Comparison of ENCODE assay signal across 26 mouse cellular contexts in the genomic region with DNA sequence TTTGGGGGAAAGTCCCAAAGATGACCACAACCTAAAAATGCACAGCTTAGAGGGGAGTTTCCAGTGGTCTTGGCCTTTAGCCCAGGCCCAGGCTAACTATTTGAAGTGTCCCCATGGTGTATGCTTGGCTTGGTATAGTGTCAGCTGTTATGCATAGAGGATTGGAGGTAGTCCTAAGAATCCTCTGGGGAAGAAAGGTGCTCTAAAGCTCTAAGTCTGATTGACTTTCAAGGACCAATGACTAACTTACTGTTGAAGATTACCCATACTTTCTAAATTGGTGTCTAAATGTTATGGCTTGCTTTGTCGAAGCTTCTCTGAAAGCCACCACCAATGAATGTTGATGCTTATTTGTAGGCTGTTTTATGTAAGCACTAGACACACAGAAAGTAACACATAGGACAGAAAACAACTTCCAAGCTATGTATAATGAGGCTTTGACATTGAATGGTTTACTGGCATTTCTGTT. TPM values are rescaled to one million over a fixed set of nuclear protein-coding genes. Genes with fewer than 3 reads are reported as not detected.
DNase-seq lines count a peak whose midpoint lies in the region; ATAC-seq and TF ChIP-seq lines count a peak whose summit lies in the region.
"Had no signal": no experiment of that assay in that cellular context is flagged by ENCODE, and none has a peak within 500 bp of the region (broad histone marks: within the 10 kb centered on the region; RNA-seq: fewer than 3 reads in every experiment).

No protein-coding gene starts in this region.

- intact Hi-C loops in left cerebral cortex, adult 2 months (cut with DNase I) = no loop called here

- H3K9me3 ChIP-seq in liver, embryonic 11.5 days (ENCODE audit: control insufficient read depth, low read length) = no peaks in the 10 kb centered on the region
- H3K9me3 ChIP-seq in liver, embryonic 14.5 days (ENCODE audit: control insufficient read depth, low read length) = no peaks in the 10 kb centered on the region
- H3K9me3 ChIP-seq in stomach, embryonic 15.5 days = no peaks in the 10 kb centered on the region
- H3K9me3 ChIP-seq: forebrain, embryonic 15.5 days; heart, embryonic 12.5 days; hindbrain, embryonic 13.5 days; limb, embryonic 12.5 days; midbrain, embryonic 13.5 days; neural tube, embryonic 13.5 days had no signal

- peaks cover 23% of the 10 kb centered on the region for H3K4me1 ChIP-seq in liver, embryonic 11.5 days (replicated peaks; ENCODE audit: control insufficient read depth, insufficient read depth, low read length)
- peaks cover 28 to 37% of the 10 kb centered on the region in 2 experiments for H3K4me1 ChIP-seq in liver, embryonic 14.5 days (replicated peaks; ENCODE audit: control insufficient read depth in 2 of 2, insufficient read depth in 2 of 2, low read length in 1 of 2)
- H3K4me1 ChIP-seq in stomach, embryonic 15.5 days = no peaks in the 10 kb centered on the region
- H3K4me1 ChIP-seq: forebrain, embryonic 15.5 days; hindbrain, embryonic 13.5 days; midbrain, embryonic 13.5 days had no signal

- no peak overlapping the region for H3K4me2 ChIP-seq in liver, embryonic 11.5 days
- no peak overlapping the region for H3K4me2 ChIP-seq in liver, embryonic 14.5 days (ENCODE audit: low read depth)
- no peak overlapping the region for H3K4me2 ChIP-seq in stomach, embryonic 15.5 days
- H3K4me2 ChIP-seq: forebrain, embryonic 15.5 days; heart, embryonic 12.5 days; hindbrain, embryonic 13.5 days; limb, embryonic 12.5 days; midbrain, embryonic 13.5 days; neural tube, embryonic 13.5 days had no signal

- H3K9ac ChIP-seq in liver, embryonic 11.5 days (ENCODE audit: low read depth, low read length) = no peak overlapping the region
- H3K9ac ChIP-seq in liver, embryonic 14.5 days (replicated peaks) = no peak overlapping the region
- H3K9ac ChIP-seq in stomach, embryonic 15.5 days = no peak overlapping the region
- H3K9ac ChIP-seq: forebrain, embryonic 15.5 days; heart, embryonic 12.5 days; hindbrain, embryonic 13.5 days; limb, embryonic 12.5 days; midbrain, embryonic 13.5 days; neural tube, embryonic 13.5 days had no signal

- DNase-seq in liver, embryonic 11.5 days (ENCODE audit: low spot score) = no peak
- no peak for DNase-seq in liver
- peak; percentile 30 for DNase-seq in ES-CJ7 (ENCODE audit: low read depth, low spot score)
- no peak for DNase-seq in liver, embryonic 14.5 days (ENCODE audit: low read depth in 3 of 3, low spot score in 3 of 3)
- DNase-seq in T-cell, adult 2 months (ENCODE audit: low spot score) = no peak
- DNase-seq in left cerebral cortex, adult 2 months (ENCODE audit: extremely low spot score in 1 of 2, low spot score in 2 of 2) = no peak
- DNase-seq: adrenal gland, postnatal 36 days; cerebellum, adult 9-10 months; gastrocnemius, postnatal 25 days; heart, adult 18-20 months; heart, postnatal 10 days; kidney, adult 18-20 months; lung, adult 2 months; lung, postnatal 14 days; retina, postnatal 1 day; right cerebral cortex, postnatal 25 days; thymus, postnatal 25 days had no signal

- peak; percentile 30; the same call in 1 of the 2 replicates for ATAC-seq in liver, embryonic 11.5 days (replicated peaks; ENCODE audit: low FRiP score)
- ATAC-seq in liver, embryonic 14.5 days (ENCODE audit: insufficient read depth) = peak; percentile 30; the same call in 1 of the 2 replicates
- no peak for ATAC-seq in stomach, embryonic 15.5 days (ENCODE audit: insufficient read depth, low FRiP score, low read depth)
- no peak for ATAC-seq in erythroblast, adult 5-6 weeks (replicated peaks; ENCODE audit: low FRiP score, poor library complexity, severe bottlenecking)
- ATAC-seq: forebrain, embryonic 15.5 days; midbrain, embryonic 13.5 days had no signal

- TF ChIP-seq CTCF in liver, embryonic 14.5 days (IDR thresholded peaks at IDR 0.05; ENCODE audit: low read depth) = no peak
- TF ChIP-seq CTCF in left cerebral cortex, adult 2 months (IDR thresholded peaks at IDR 0.05) = no peak

- TF ChIP-seq EP300 in liver, embryonic 14.5 days (IDR thresholded peaks at IDR 0.05; ENCODE audit: low read depth) = no peak

- 67% methylated on average over 1 of the region's 1 CpGs for WGBS in liver, embryonic 11.5 days
- 61% methylated on average over 1 of the region's 1 CpGs for WGBS in liver, embryonic 14.5 days (ENCODE audit: insufficient replicate concordance)
- WGBS in stomach, embryonic 15.5 days = 89% methylated on average over 1 of the region's 1 CpGs

- H3K36me3 ChIP-seq in liver, embryonic 11.5 days (ENCODE audit: control insufficient read depth, insufficient read depth, low read length) = no peaks in the 10 kb centered on the region
- no peaks in the 10 kb centered on the region for H3K36me3 ChIP-seq in liver, embryonic 14.5 days (replicated peaks; ENCODE audit: control insufficient read depth, insufficient read depth, low read depth)
- H3K36me3 ChIP-seq in stomach, embryonic 15.5 days = no peaks in the 10 kb centered on the region
- H3K36me3 ChIP-seq: forebrain, embryonic 15.5 days; heart, embryonic 12.5 days; hindbrain, embryonic 13.5 days; limb, embryonic 12.5 days; midbrain, embryonic 13.5 days; neural tube, embryonic 13.5 days had no signal

- no peaks in the 10 kb centered on the region for H3K27me3 ChIP-seq in liver, embryonic 11.5 days (replicated peaks; ENCODE audit: control insufficient read depth, insufficient read depth, low read length)
- H3K27me3 ChIP-seq in liver, embryonic 14.5 days (ENCODE audit: control insufficient read depth, insufficient read depth, low read length) = no peaks in the 10 kb centered on the region
- H3K27me3 ChIP-seq in stomach, embryonic 15.5 days (replicated peaks) = no peaks in the 10 kb centered on the region
- H3K27me3 ChIP-seq: forebrain, embryonic 15.5 days; heart, embryonic 12.5 days; hindbrain, embryonic 13.5 days; limb, embryonic 12.5 days; midbrain, embryonic 13.5 days; neural tube, embryonic 13.5 days had no signal

- no peak overlapping the region for H3K4me3 ChIP-seq in liver, embryonic 11.5 days (ENCODE audit: low read depth, low read length)
- no peak overlapping the region for H3K4me3 ChIP-seq in liver, embryonic 14.5 days (ENCODE audit: insufficient read depth in 1 of 2, low read depth in 2 of 2, low read length in 2 of 2)
- no peak overlapping the region for H3K4me3 ChIP-seq in stomach, embryonic 15.5 days (replicated peaks)
- H3K4me3 ChIP-seq in left cerebral cortex, adult 2 months = no peak overlapping the region
- H3K4me3 ChIP-seq: forebrain, embryonic 15.5 days; heart, embryonic 12.5 days; hindbrain, embryonic 13.5 days; limb, embryonic 12.5 days; midbrain, embryonic 13.5 days; neural tube, embryonic 13.5 days had no signal

- H3K27ac ChIP-seq in liver, embryonic 11.5 days (ENCODE audit: low read depth, low read length) = no peak overlapping the region
- no peak overlapping the region for H3K27ac ChIP-seq in liver, embryonic 14.5 days
- H3K27ac ChIP-seq in stomach, embryonic 15.5 days = 0 out of 2 replicates have a peak overlapping the region, but pooled peaks have one; percentile 44
- H3K27ac ChIP-seq in left cerebral cortex, adult 2 months = no peak overlapping the region
- H3K27ac ChIP-seq: forebrain, embryonic 15.5 days; hindbrain, embryonic 13.5 days; kidney, postnatal 0 days; limb, embryonic 12.5 days; midbrain, embryonic 13.5 days; neural tube, embryonic 13.5 days had no signal

RNA-seq across cellular contexts. Expression of a gene that starts 29.9 kb away (rescaled TPM):
- 8.1 and 8.5 TPM in 2 replicates for polyA plus RNA-seq in liver, embryonic 11.5 days (2014; fragmentation: Nextera tagmentation; extraction: Ambion mirVana)
- polyA plus RNA-seq in liver, embryonic 14.5 days (2012; rRNA removed) = 3.3 and 5.8 TPM in 2 replicates
- 3.6 and 4.2 TPM in 2 replicates for polyA plus RNA-seq in liver, embryonic 14.5 days (2014; fragmentation: Nextera tagmentation; extraction: Ambion mirVana)
- 12.6 and 13.1 TPM in 2 replicates for polyA plus RNA-seq in stomach, embryonic 15.5 days (2015; fragmentation: Nextera tagmentation; extraction: Ambion mirVana)
- 6.1 and 13.3 TPM in 2 replicates for total RNA-seq in erythroblast, adult 5-6 weeks (2015; ENCODE audit: low replicate concordance)
- total RNA-seq in erythroblast, adult 5-6 weeks (2017; ENCODE audit: low replicate concordance) = 7.9 and 17.7 TPM in 2 replicates
- 10 to 100 TPM; 81.9 to 89.9 TPM for total RNA-seq in left cerebral cortex, adult 2 months (2021)

Comparison
In these comparisons a context has a peak if more than half of its experiments do, and no peak if none do; other contexts are left out.
1. ATAC-seq: peak in liver, embryonic 11.5 days (single experiment) and liver, embryonic 14.5 days (single experiment); none in stomach, embryonic 15.5 days (single experiment) and erythroblast, adult 5-6 weeks (single experiment).